Mouse (Mus musculus): ENCODE results near the gene Pcsk1n. TPM values are rescaled to one million over a fixed set of nuclear protein-coding genes. Genes with fewer than 3 reads are reported as not detected.
A peak's percentile ranks its signal among the peaks of the same experiment; 100 is the strongest.

The Pcsk1n gene
- polyA plus RNA-seq, 1 experiment from 2014 or later = 1.4 TPM

DNA sequence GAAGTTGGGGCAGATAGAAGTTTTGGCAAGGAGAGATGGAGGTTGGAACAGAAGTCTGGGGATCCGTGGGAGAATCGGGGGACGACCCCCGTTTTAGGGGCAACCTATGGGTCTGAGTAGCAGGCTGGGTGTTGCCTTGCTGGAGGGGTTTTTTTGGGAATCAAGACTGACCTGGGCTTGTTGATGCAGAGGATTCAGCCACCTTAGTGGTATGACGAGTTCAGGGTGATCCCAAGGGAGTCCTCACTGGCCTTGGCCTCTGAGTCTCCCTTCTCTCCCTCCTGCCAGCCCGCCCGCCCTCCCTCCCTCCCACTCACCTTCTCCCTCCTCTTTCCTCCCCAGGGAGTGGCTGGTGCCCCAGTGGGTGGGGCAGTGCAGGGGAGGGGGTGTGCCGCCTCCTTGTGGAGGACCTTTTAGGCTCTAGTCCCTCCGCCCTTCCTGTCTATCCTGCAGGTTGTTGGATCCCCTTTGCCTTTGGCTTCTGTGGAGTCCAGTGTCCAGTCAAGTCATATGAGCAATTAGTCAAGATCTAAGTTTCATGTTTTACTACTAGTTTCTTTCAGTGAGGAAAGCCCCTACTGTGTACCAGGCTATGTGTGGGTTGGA is 48.1 kb downstream of the Pcsk1n start:
- Histone ChIP-seq H3K9ac (replicated peaks; ENCODE audit: low read length) (no peak overlapping the region), H3K4me3 (ENCODE audit: low read length) (no peak overlapping the region), H3K36me3 (ENCODE audit: insufficient read depth, low read length) (no peaks in the 10 kb centered on the region), H3K4me1 (ENCODE audit: insufficient read depth, low read length) (no peaks in the 10 kb centered on the region), H3K27ac (ENCODE audit: low read length) (no peak overlapping the region), H3K4me2 (replicated peaks; ENCODE audit: low read depth, low read length) (no peak overlapping the region), H3K27me3 (ENCODE audit: insufficient read depth, low read length) (no peaks in the 10 kb centered on the region), H3K9me3 (ENCODE audit: low read length) (no peaks in the 10 kb centered on the region)
- ATAC-seq (ENCODE audit: low FRiP score, low TSS enrichment) = peak; percentile 23; the same call in 1 of the 2 replicates
- 85% methylated on average over 6 of the region's 9 CpGs for WGBS

DNA sequence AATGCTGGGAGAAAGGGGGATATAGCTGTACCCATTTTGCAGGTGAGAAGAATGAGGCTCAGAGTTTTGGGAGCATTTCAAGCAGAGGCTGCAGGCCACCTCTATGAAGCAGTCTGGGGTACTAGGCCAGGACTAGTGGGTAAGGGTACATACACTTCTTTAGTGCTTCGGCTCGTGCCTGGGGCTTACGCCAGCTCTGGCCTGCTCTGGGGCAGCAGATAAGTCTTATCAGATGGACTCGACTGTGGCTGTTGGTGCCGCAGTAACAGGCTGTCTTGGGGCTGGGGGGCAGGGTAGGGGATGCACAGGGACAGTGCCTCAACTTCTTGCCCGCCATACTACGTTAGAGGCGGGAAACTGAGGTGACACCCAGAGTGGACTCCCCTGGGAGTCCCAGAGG is 48.6 kb downstream of the Pcsk1n start:
- H3K27ac ChIP-seq (ENCODE audit: low read length) = no peak overlapping the region
- 75% methylated on average over 8 of the region's 8 CpGs for WGBS
- no peak overlapping the region for H3K4me2 ChIP-seq (replicated peaks; ENCODE audit: low read depth, low read length)
- no peaks in the 10 kb centered on the region for H3K9me3 ChIP-seq (ENCODE audit: low read length)
- H3K9ac ChIP-seq (replicated peaks; ENCODE audit: low read length) = no peak overlapping the region
- no peaks in the 10 kb centered on the region for H3K36me3 ChIP-seq (ENCODE audit: insufficient read depth, low read length)
- no peaks in the 10 kb centered on the region for H3K4me1 ChIP-seq (ENCODE audit: insufficient read depth, low read length)
- ATAC-seq (ENCODE audit: low FRiP score, low TSS enrichment) = peak; percentile 27; the same call in 1 of the 2 replicates
- H3K27me3 ChIP-seq (ENCODE audit: insufficient read depth, low read length) = no peaks in the 10 kb centered on the region
- H3K4me3 ChIP-seq (ENCODE audit: low read length) = no peak overlapping the region

DNA sequence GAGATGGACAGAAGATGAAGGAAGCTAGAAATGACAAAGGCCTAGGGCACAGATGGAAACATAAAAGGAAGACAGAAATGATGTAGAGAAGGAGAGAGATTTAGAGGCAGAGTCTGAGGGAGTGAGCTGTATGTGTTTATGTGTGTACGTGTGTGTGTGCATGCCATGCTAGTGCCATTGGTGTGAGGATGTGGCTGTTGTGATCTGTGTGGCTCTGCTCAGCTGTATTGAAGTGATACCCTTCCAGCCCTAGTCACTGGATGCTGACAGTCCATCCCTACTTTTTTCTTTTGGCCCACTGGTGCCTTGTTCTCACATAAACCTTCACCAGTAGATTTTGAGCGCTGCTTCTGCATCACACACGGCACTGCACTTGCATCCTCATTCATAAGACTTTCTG is 49.3 kb downstream of the Pcsk1n start:
- H3K9ac ChIP-seq (replicated peaks; ENCODE audit: low read length) = no peak overlapping the region
- no peaks in the 10 kb centered on the region for H3K9me3 ChIP-seq (ENCODE audit: low read length)
- H3K4me3 ChIP-seq (ENCODE audit: low read length) = no peak overlapping the region
- ATAC-seq (ENCODE audit: low FRiP score, low TSS enrichment) = no peak
- H3K27me3 ChIP-seq (ENCODE audit: insufficient read depth, low read length) = no peaks in the 10 kb centered on the region
- H3K4me2 ChIP-seq (replicated peaks; ENCODE audit: low read depth, low read length) = no peak overlapping the region
- no peaks in the 10 kb centered on the region for H3K4me1 ChIP-seq (ENCODE audit: insufficient read depth, low read length)
- no peaks in the 10 kb centered on the region for H3K36me3 ChIP-seq (ENCODE audit: insufficient read depth, low read length)
- 93% methylated on average over 3 of the region's 3 CpGs for WGBS
- no peak overlapping the region for H3K27ac ChIP-seq (ENCODE audit: low read length)

DNA sequence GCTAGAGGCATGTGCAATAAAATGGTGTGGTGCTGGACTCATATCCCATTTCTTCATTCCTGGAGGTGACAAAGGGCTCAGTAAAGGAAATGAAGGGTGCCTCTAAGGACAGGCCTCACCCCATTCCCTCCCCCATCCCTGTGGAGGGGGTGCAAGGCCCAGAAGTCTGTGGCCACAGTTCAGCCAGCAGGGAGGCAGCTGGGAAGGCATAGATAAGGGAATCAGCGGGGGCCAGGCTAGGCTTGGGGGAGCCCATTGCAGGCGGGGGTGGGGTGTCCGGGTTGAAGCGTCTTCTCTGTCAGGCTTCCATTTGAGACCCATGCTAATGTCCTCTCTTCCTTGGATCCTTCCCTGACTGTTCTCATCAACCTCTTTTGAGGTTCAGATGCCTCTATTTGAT is 51.7 kb downstream of the Pcsk1n start:
- Histone ChIP-seq H3K4me3 (ENCODE audit: low read length) (no peak overlapping the region), H3K36me3 (ENCODE audit: insufficient read depth, low read length) (no peaks in the 10 kb centered on the region), H3K9ac (replicated peaks; ENCODE audit: low read length) (no peak overlapping the region), H3K4me2 (replicated peaks; ENCODE audit: low read depth, low read length) (no peak overlapping the region), H3K27ac (ENCODE audit: low read length) (no peak overlapping the region), H3K27me3 (ENCODE audit: insufficient read depth, low read length) (no peaks in the 10 kb centered on the region), H3K4me1 (ENCODE audit: insufficient read depth, low read length) (no peaks in the 10 kb centered on the region), H3K9me3 (ENCODE audit: low read length) (no peaks in the 10 kb centered on the region)
- WGBS = 70% methylated on average over 4 of the region's 4 CpGs
- ATAC-seq (ENCODE audit: low FRiP score, low TSS enrichment) = no peak

Other genes starting within 250 kb of the Pcsk1n start
- gene Plp2, start 248.4 kb upstream of the Pcsk1n start, polyA plus RNA-seq (2015; fragmentation: Nextera tagmentation; extraction: Ambion mirVana) = 170 and 179 TPM in 2 replicates
- gene Magix, start 238.6 kb upstream of the Pcsk1n start, polyA plus RNA-seq (2015; fragmentation: Nextera tagmentation; extraction: Ambion mirVana) = 0.91 and 1.4 TPM in 2 replicates
- 47.6 and 50.4 TPM in 2 replicates for gene Gpkow, start 222.7 kb upstream of the Pcsk1n start, polyA plus RNA-seq (2015; fragmentation: Nextera tagmentation; extraction: Ambion mirVana)
- gene Wdr45, start 205.5 kb upstream of the Pcsk1n start, polyA plus RNA-seq (2015; fragmentation: Nextera tagmentation; extraction: Ambion mirVana) = 45.7 and 48.8 TPM in 2 replicates
- 0.59 TPM in 1 of 2 replicates, not detected in the other for gene Gm45208, start 197.6 kb upstream of the Pcsk1n start, polyA plus RNA-seq (2015; fragmentation: Nextera tagmentation; extraction: Ambion mirVana)
- 69.3 and 74.7 TPM in 2 replicates for gene Praf2, start 191.4 kb upstream of the Pcsk1n start, polyA plus RNA-seq (2015; fragmentation: Nextera tagmentation; extraction: Ambion mirVana)
- 17.4 and 19.6 TPM in 2 replicates for gene Ccdc120, start 168.9 kb upstream of the Pcsk1n start, polyA plus RNA-seq (2015; fragmentation: Nextera tagmentation; extraction: Ambion mirVana)
- gene Tfe3, start 157.3 kb upstream of the Pcsk1n start, polyA plus RNA-seq (2015; fragmentation: Nextera tagmentation; extraction: Ambion mirVana) = 30.9 and 31.4 TPM in 2 replicates
- 47.5 and 57.0 TPM in 2 replicates for gene Gripap1, start 130.1 kb upstream of the Pcsk1n start, polyA plus RNA-seq (2015; fragmentation: Nextera tagmentation; extraction: Ambion mirVana)
- 1.7 and 1.9 TPM in 2 replicates for gene Kcnd1, start 97.5 kb upstream of the Pcsk1n start, polyA plus RNA-seq (2015; fragmentation: Nextera tagmentation; extraction: Ambion mirVana)
- gene Otud5, start 78.5 kb upstream of the Pcsk1n start, polyA plus RNA-seq (2015; fragmentation: Nextera tagmentation; extraction: Ambion mirVana) = 37.5 and 39.1 TPM in 2 replicates
- gene Pim2, start 41.6 kb upstream of the Pcsk1n start, polyA plus RNA-seq (2015; fragmentation: Nextera tagmentation; extraction: Ambion mirVana) = 11.7 and 13.4 TPM in 2 replicates
- 37.8 and 41.1 TPM in 2 replicates for gene Slc35a2, start 35.8 kb upstream of the Pcsk1n start, polyA plus RNA-seq (2015; fragmentation: Nextera tagmentation; extraction: Ambion mirVana)
- gene Pqbp1, start 20.6 kb upstream of the Pcsk1n start, polyA plus RNA-seq (2015; fragmentation: Nextera tagmentation; extraction: Ambion mirVana) = 113 and 124 TPM in 2 replicates
- 182 and 184 TPM in 2 replicates for gene Timm17b, start 20.5 kb upstream of the Pcsk1n start, polyA plus RNA-seq (2015; fragmentation: Nextera tagmentation; extraction: Ambion mirVana)
- not detected in 2 replicates for gene Gm10491, start 12.0 kb upstream of the Pcsk1n start, polyA plus RNA-seq (2015; fragmentation: Nextera tagmentation; extraction: Ambion mirVana)
- gene Gm10490, start 10.3 kb upstream of the Pcsk1n start, polyA plus RNA-seq (2015; fragmentation: Nextera tagmentation; extraction: Ambion mirVana) = not detected in 2 replicates
- gene Eras, start 8.8 kb downstream of the Pcsk1n start, polyA plus RNA-seq (2015; fragmentation: Nextera tagmentation; extraction: Ambion mirVana) = not detected in 2 replicates
- gene Hdac6, start 28.1 kb downstream of the Pcsk1n start, polyA plus RNA-seq (2015; fragmentation: Nextera tagmentation; extraction: Ambion mirVana) = 65.3 and 69.8 TPM in 2 replicates
- 0.58 and 0.69 TPM in 2 replicates for gene Gata1, start 58.2 kb downstream of the Pcsk1n start, polyA plus RNA-seq (2015; fragmentation: Nextera tagmentation; extraction: Ambion mirVana)
- gene Glod5, start 98.7 kb downstream of the Pcsk1n start, polyA plus RNA-seq (2015; fragmentation: Nextera tagmentation; extraction: Ambion mirVana) = 0.34 and 0.64 TPM in 2 replicates
- 66.5 and 70.7 TPM in 2 replicates for gene Suv39h1, start 154.9 kb downstream of the Pcsk1n start, polyA plus RNA-seq (2015; fragmentation: Nextera tagmentation; extraction: Ambion mirVana)
- 0.11 and 0.18 TPM in 2 replicates for gene Was, start 170.7 kb downstream of the Pcsk1n start, polyA plus RNA-seq (2015; fragmentation: Nextera tagmentation; extraction: Ambion mirVana)
- gene Wdr13, start 213.1 kb downstream of the Pcsk1n start, polyA plus RNA-seq (2015; fragmentation: Nextera tagmentation; extraction: Ambion mirVana) = 29.0 and 29.6 TPM in 2 replicates
- 433 and 441 TPM in 2 replicates for gene Rbm3, start 226.1 kb downstream of the Pcsk1n start, polyA plus RNA-seq (2015; fragmentation: Nextera tagmentation; extraction: Ambion mirVana)

Data from kidney, embryonic 16.5 days (tissue).